Mouse (Mus musculus): ENCODE measurements at regions not wholly inside any gene's neighbourhood (a gene's known extent, or its start where the extent isn't known, plus 50 kb on each side); places are given as distances from the start of the nearest gene placed in this dataset.

GRCm38 (mm10) chr10:102829606-102830005, 200.4 kb downstream of the Alx1 start:
- Histone ChIP-seq H3K27ac (no peak overlapping the region), H3K4me3 (no peak overlapping the region)
- no peak for TF ChIP-seq CTCF (conservative IDR thresholded peaks at IDR 0.05)
- no peak for DNase-seq (ENCODE audit: low spot score in 2 of 2)

- H3K4me3 ChIP-seq, result no peak overlapping the region
- DNase-seq (ENCODE audit: low spot score in 2 of 2), result no peak
- no peak overlapping the region for H3K27ac ChIP-seq
- peak; percentile 83 for TF ChIP-seq CTCF (conservative IDR thresholded peaks at IDR 0.05)
Measured at GRCm38 (mm10) chr10:102823434-102823833, 206.6 kb downstream of the Alx1 start.

GRCm38 (mm10) chr10:102801391-102801790, 228.6 kb downstream of the Alx1 start:
- no peak for DNase-seq (ENCODE audit: low spot score in 2 of 2)
- TF ChIP-seq CTCF (conservative IDR thresholded peaks at IDR 0.05), result no peak
- H3K27ac ChIP-seq, result no peak overlapping the region
- no peak overlapping the region for H3K4me3 ChIP-seq

GRCm38 (mm10) chr10:102779243-102779642, 250.8 kb downstream of the Alx1 start:
- DNase-seq (ENCODE audit: low spot score in 2 of 2), result no peak
- H3K27ac ChIP-seq, result no peak overlapping the region
- no peak for TF ChIP-seq CTCF (conservative IDR thresholded peaks at IDR 0.05)
- H3K4me3 ChIP-seq, result no peak overlapping the region

GRCm38 (mm10) chr10:102763696-102764095, 251.7 kb downstream of the Rassf9 start:
- no peak for TF ChIP-seq CTCF (conservative IDR thresholded peaks at IDR 0.05)
- Histone ChIP-seq H3K4me3 (no peak overlapping the region), H3K27ac (no peak overlapping the region)
- DNase-seq (ENCODE audit: low spot score in 2 of 2), result no peak

GRCm38 (mm10) chr10:102762378-102762777, 250.4 kb downstream of the Rassf9 start:
- no peak for DNase-seq (ENCODE audit: low spot score in 2 of 2)
- no peak for TF ChIP-seq CTCF (conservative IDR thresholded peaks at IDR 0.05)
- no peak overlapping the region for H3K4me3 ChIP-seq
- no peak overlapping the region for H3K27ac ChIP-seq

- H3K4me3 ChIP-seq, result no peak overlapping the region
- TF ChIP-seq CTCF (conservative IDR thresholded peaks at IDR 0.05), result peak; percentile 83
- H3K27ac ChIP-seq, result no peak overlapping the region
- peak; percentile 40 to 45 for DNase-seq (ENCODE audit: low spot score in 2 of 2)
Measured at GRCm38 (mm10) chr10:102735207-102735606, 223.2 kb downstream of the Rassf9 start.

GRCm38 (mm10) chr10:102732420-102732819, 220.4 kb downstream of the Rassf9 start:
- no peak for DNase-seq (ENCODE audit: low spot score in 2 of 2)
- TF ChIP-seq CTCF (conservative IDR thresholded peaks at IDR 0.05), result no peak
- no peak overlapping the region for H3K27ac ChIP-seq
- no peak overlapping the region for H3K4me3 ChIP-seq

GRCm38 (mm10) chr10:102712263-102712662, 200.2 kb downstream of the Rassf9 start:
- no peak for DNase-seq (ENCODE audit: low spot score in 2 of 2)
- no peak for TF ChIP-seq CTCF (conservative IDR thresholded peaks at IDR 0.05)
- Histone ChIP-seq H3K27ac (peak overlapping the region; percentile 43; the same call in 1 of the 2 replicates), H3K4me3 (no peak overlapping the region)

- H3K27ac ChIP-seq, result no peak overlapping the region
- no peak for DNase-seq (ENCODE audit: low spot score in 2 of 2)
- H3K4me3 ChIP-seq, result no peak overlapping the region
- TF ChIP-seq CTCF (conservative IDR thresholded peaks at IDR 0.05), result no peak
Measured at GRCm38 (mm10) chr10:102705848-102706247, 193.8 kb downstream of the Rassf9 start.

- DNase-seq (ENCODE audit: low spot score in 2 of 2), result no peak
- TF ChIP-seq CTCF (conservative IDR thresholded peaks at IDR 0.05), result no peak
- no peak overlapping the region for H3K27ac ChIP-seq
- no peak overlapping the region for H3K4me3 ChIP-seq
Measured at GRCm38 (mm10) chr10:102694810-102695209, 182.8 kb downstream of the Rassf9 start.

GRCm38 (mm10) chr10:102689966-102690365, 177.9 kb downstream of the Rassf9 start:
- no peak for TF ChIP-seq CTCF (conservative IDR thresholded peaks at IDR 0.05)
- no peak overlapping the region for H3K27ac ChIP-seq
- no peak overlapping the region for H3K4me3 ChIP-seq
- DNase-seq (ENCODE audit: low spot score in 2 of 2), result no peak

GRCm38 (mm10) chr10:102686667-102687397, 174.8 kb downstream of the Rassf9 start:
- TF ChIP-seq CTCF (conservative IDR thresholded peaks at IDR 0.05), result no peak
- Histone ChIP-seq H3K4me3 (no peak overlapping the region), H3K27ac (no peak overlapping the region)
- DNase-seq (ENCODE audit: low spot score in 2 of 2), result no peak

GRCm38 (mm10) chr10:102685833-102686434, 173.9 kb downstream of the Rassf9 start:
- DNase-seq (ENCODE audit: low spot score in 2 of 2), result no peak
- Histone ChIP-seq H3K4me3 (no peak overlapping the region), H3K27ac (no peak overlapping the region)
- no peak for TF ChIP-seq CTCF (conservative IDR thresholded peaks at IDR 0.05)
